Mouse (Mus musculus) kidney, embryonic 16.5 days (tissue): ENCODE data around the gene Cenpv. TPM values are rescaled to one million over a fixed set of nuclear protein-coding genes. Genes with fewer than 3 reads are reported as not detected.
A peak's percentile ranks its signal among the peaks of the same experiment; 100 is the strongest.

Experiments used
- ATAC-seq: fragments of 200-750 bp; cut with Nextera tagmentation; 2 replicates; pipeline ENCODE4 v1.8.0; 2017; ENCODE audit warnings: moderate TSS enrichment; ENCODE audit not compliant: low FRiP score, low TSS enrichment
- H3K27ac ChIP-seq: fragments of 300-500 bp; sonication (generic); 2 replicates; pipeline ENCODE4 v1.5.1; 2014; ENCODE audit warnings: low read length
- H3K27me3 ChIP-seq: fragments of 300-500 bp; sonication (generic); 2 replicates; pipeline ENCODE4 v1.6.1; 2014; ENCODE audit warnings: low read length, control low read depth, mixed read lengths; ENCODE audit not compliant: insufficient read depth
- H3K36me3 ChIP-seq: fragments of 300-500 bp; sonication (generic); 2 replicates; pipeline ENCODE4 v1.6.1; 2014; ENCODE audit warnings: low read length, control low read depth, mixed read lengths; ENCODE audit not compliant: insufficient read depth
- H3K4me1 ChIP-seq: fragments of 300-500 bp; sonication (generic); 2 replicates; pipeline ENCODE4 v1.6.1; 2014; ENCODE audit warnings: low read length, control low read depth, mixed read lengths; ENCODE audit not compliant: insufficient read depth
- H3K4me2 ChIP-seq: fragments of 300-500 bp; sonication (generic); replicated peaks from 2 replicates; pipeline ENCODE4 v1.6.1; 2014; ENCODE audit warnings: low read depth, low read length
- H3K4me3 ChIP-seq: fragments of 300-500 bp; sonication (generic); 2 replicates; pipeline ENCODE4 v1.5.1; 2014; ENCODE audit warnings: mild to moderate bottlenecking, low read length
- H3K9ac ChIP-seq: fragments of 300-500 bp; sonication (generic); replicated peaks from 2 replicates; pipeline ENCODE4 v1.6.1; 2014; ENCODE audit warnings: low read length
- H3K9me3 ChIP-seq: fragments of 300-500 bp; sonication (generic); 2 replicates; pipeline ENCODE4 v1.6.1; 2016; ENCODE audit warnings: low read length, control low read depth
- WGBS: fragments of 180-500 bp; shearing (Covaris S2); extraction: QIAGEN DNeasy Blood & Tissue Kit; methylation state at CpG from one replicate; pipeline ENCODE4 v1.1.7; 2014; 5-methylcytosine and 5-hydroxymethylcytosine counted together
- polyA plus RNA-seq: library from polyadenylated mRNA; unstranded; fragments of >200 nt; fragmentation: Nextera tagmentation; extraction: Ambion mirVana; gene quantifications from 2 replicates; pipeline ENCODE4 v1.2.1, GENCODE M21; 2015

Gene Cenpv
- polyA plus RNA-seq, 1 experiment from 2014 or later: 17.7 TPM

- H3K9ac ChIP-seq: no peak overlapping the region
- WGBS: 43% methylated on average over 2 of the region's 2 CpGs
- no peaks in the 10 kb centered on the region for H3K36me3 ChIP-seq
- no peaks in the 10 kb centered on the region for H3K9me3 ChIP-seq
- H3K27ac ChIP-seq: no peak overlapping the region
- H3K4me3 ChIP-seq: no peak overlapping the region
- H3K27me3 ChIP-seq: peaks cover 7% of the 10 kb centered on the region; the same call in 1 of the 2 replicates
- no peak for ATAC-seq
- no peak overlapping the region for H3K4me2 ChIP-seq
- H3K4me1 ChIP-seq: 0 out of 2 replicates have a peak, but pooled peaks cover 7% of the 10 kb centered on the region
Measured at GRCm38 (mm10) chr11:62540969-62541368, 1.9 kb upstream of the Cenpv start.

GRCm38 (mm10) chr11:62540167-62540566, 1.1 kb upstream of the Cenpv start:
- H3K27ac ChIP-seq: no peak overlapping the region
- H3K4me1 ChIP-seq: 0 out of 2 replicates have a peak, but pooled peaks cover 7% of the 10 kb centered on the region
- WGBS: 80% methylated on average over 7 of the region's 7 CpGs
- H3K36me3 ChIP-seq: no peaks in the 10 kb centered on the region
- no peak overlapping the region for H3K9ac ChIP-seq
- H3K4me2 ChIP-seq: no peak overlapping the region
- H3K9me3 ChIP-seq: no peaks in the 10 kb centered on the region
- ATAC-seq: no peak
- peaks cover 7% of the 10 kb centered on the region; the same call in 1 of the 2 replicates for H3K27me3 ChIP-seq
- H3K4me3 ChIP-seq: no peak overlapping the region

GRCm38 (mm10) chr11:62538321-62539088, 556 bp downstream of the Cenpv start:
- H3K9ac ChIP-seq: peak overlapping the region; percentile 89
- H3K27ac ChIP-seq: peak overlapping the region; percentile 51
- H3K9me3 ChIP-seq: no peaks in the 10 kb centered on the region
- peak overlapping the region; percentile 98 for H3K4me2 ChIP-seq
- WGBS: under 1% methylated on average over 63 of the region's 73 CpGs
- peak; percentile 81 for ATAC-seq
- peak overlapping the region; percentile 77 for H3K4me3 ChIP-seq
- H3K36me3 ChIP-seq: no peaks in the 10 kb centered on the region
- 0 out of 2 replicates have a peak, but pooled peaks cover 7% of the 10 kb centered on the region for H3K4me1 ChIP-seq
- H3K27me3 ChIP-seq: peaks cover 7% of the 10 kb centered on the region; the same call in 1 of the 2 replicates

- H3K4me1 ChIP-seq: 0 out of 2 replicates have a peak, but pooled peaks cover 7% of the 10 kb centered on the region
- no peak for ATAC-seq
- H3K27me3 ChIP-seq: peaks cover 7% of the 10 kb centered on the region; the same call in 1 of the 2 replicates
- H3K4me3 ChIP-seq: 0 out of 2 replicates have a peak overlapping the region, but pooled peaks have one; percentile 8
- H3K9me3 ChIP-seq: no peaks in the 10 kb centered on the region
- H3K4me2 ChIP-seq: no peak overlapping the region
- no peak overlapping the region for H3K27ac ChIP-seq
- WGBS: 28% methylated on average over 7 of the region's 7 CpGs
- H3K9ac ChIP-seq: no peak overlapping the region
- H3K36me3 ChIP-seq: no peaks in the 10 kb centered on the region
Measured at GRCm38 (mm10) chr11:62537590-62537989, 1.5 kb downstream of the Cenpv start.

- WGBS: 91% methylated on average over 8 of the region's 8 CpGs
- H3K9ac ChIP-seq: no peak overlapping the region
- no peak overlapping the region for H3K4me2 ChIP-seq
Measured at GRCm38 (mm10) chr11:62537089-62537488, 2.0 kb downstream of the Cenpv start.

GRCm38 (mm10) chr11:62522283-62522682, 16.8 kb downstream of the Cenpv start:
- Histone ChIP-seq H3K27ac (no peak overlapping the region), H3K4me3 (no peak overlapping the region), H3K9ac (no peak overlapping the region), H3K4me2 (no peak overlapping the region), H3K36me3 (no peaks in the 10 kb centered on the region), H3K27me3 (no peaks in the 10 kb centered on the region), H3K4me1 (no peaks in the 10 kb centered on the region), H3K9me3 (no peaks in the 10 kb centered on the region)
- 67% methylated on average over 2 of the region's 2 CpGs for WGBS
- no peak for ATAC-seq

More at GRCm38 (mm10) chr11:62537089-62537488, 2.0 kb downstream of the Cenpv start:
- Histone ChIP-seq H3K4me1 (0 out of 2 replicates have a peak, but pooled peaks cover 7% of the 10 kb centered on the region), H3K36me3 (no peaks in the 10 kb centered on the region), H3K4me3 (no peak overlapping the region), H3K27ac (no peak overlapping the region), H3K27me3 (peaks cover 7% of the 10 kb centered on the region; the same call in 1 of the 2 replicates), H3K9me3 (no peaks in the 10 kb centered on the region)
- ATAC-seq: no peak

- Histone ChIP-seq H3K4me2 (no peak overlapping the region), H3K9me3 (no peaks in the 10 kb centered on the region), H3K9ac (no peak overlapping the region), H3K27ac (no peak overlapping the region), H3K4me3 (no peak overlapping the region), H3K27me3 (no peaks in the 10 kb centered on the region), H3K4me1 (no peaks in the 10 kb centered on the region), H3K36me3 (no peaks in the 10 kb centered on the region)
- ATAC-seq: peak; percentile 93
- 23% methylated on average over 2 of the region's 2 CpGs for WGBS
Measured at GRCm38 (mm10) chr11:62518991-62519390, 20.1 kb downstream of the Cenpv start.

GRCm38 (mm10) chr11:62513311-62513710, 25.8 kb downstream of the Cenpv start:
- ATAC-seq: no peak
- Histone ChIP-seq H3K9ac (no peak overlapping the region), H3K4me1 (no peaks in the 10 kb centered on the region), H3K27me3 (no peaks in the 10 kb centered on the region), H3K27ac (no peak overlapping the region), H3K36me3 (no peaks in the 10 kb centered on the region), H3K9me3 (no peaks in the 10 kb centered on the region), H3K4me3 (no peak overlapping the region), H3K4me2 (no peak overlapping the region)
- 75% methylated on average over 6 of the region's 6 CpGs for WGBS

GRCm38 (mm10) chr11:62512529-62513080, 26.5 kb downstream of the Cenpv start:
- no peaks in the 10 kb centered on the region for H3K9me3 ChIP-seq
- ATAC-seq: no peak
- H3K4me1 ChIP-seq: no peaks in the 10 kb centered on the region
- no peak overlapping the region for H3K9ac ChIP-seq
- H3K4me2 ChIP-seq: no peak overlapping the region
- H3K27ac ChIP-seq: no peak overlapping the region
- H3K36me3 ChIP-seq: no peaks in the 10 kb centered on the region
- no peak overlapping the region for H3K4me3 ChIP-seq
- 81% methylated on average over 8 of the region's 8 CpGs for WGBS
- no peaks in the 10 kb centered on the region for H3K27me3 ChIP-seq
